Mouse (Mus musculus) limb, embryonic 10.5 days (tissue): ENCODE results near the gene Ctrc. TPM values are rescaled to one million over a fixed set of nuclear protein-coding genes. Genes with fewer than 3 reads are reported as not detected.
A peak's percentile ranks its signal among the peaks of the same experiment; 100 is the strongest.

Experiments used
- DNase-seq: peaks from one replicate; pipeline ENCODE4 v3.0.0-alpha.2; 2017; ENCODE audit warnings: low spot score
- H3K27ac ChIP-seq: fragments of 300-500 bp; sonication (generic); 2 replicates; pipeline ENCODE4 v1.5.1; 2016; ENCODE audit warnings: mild to moderate bottlenecking
- H3K27me3 ChIP-seq: fragments of 300-500 bp; sonication (generic); 2 replicates; pipeline ENCODE4 v1.6.1; 2016; ENCODE audit warnings: low read depth, mild to moderate bottlenecking; ENCODE audit not compliant: poor library complexity, severe bottlenecking
- H3K36me3 ChIP-seq: fragments of 300-500 bp; sonication (generic); 2 replicates; pipeline ENCODE4 v1.6.1; 2016; ENCODE audit warnings: mild to moderate bottlenecking, moderate library complexity
- H3K4me1 ChIP-seq: fragments of 300-500 bp; sonication (generic); 2 replicates; pipeline ENCODE4 v1.6.1; 2016
- H3K4me3 ChIP-seq: fragments of 300-500 bp; sonication (generic); 2 replicates; pipeline ENCODE4 v1.5.1; 2016; ENCODE audit warnings: mild to moderate bottlenecking, moderate library complexity
- H3K9me3 ChIP-seq: fragments of 300-500 bp; sonication (generic); replicated peaks from 2 replicates; pipeline ENCODE4 v1.6.1; 2016; ENCODE audit warnings: mild to moderate bottlenecking
- WGBS: fragments of 180-500 bp; shearing (Covaris S2); methylation state at CpG from one replicate; pipeline ENCODE4 v1.1.7; 2016; 5-methylcytosine and 5-hydroxymethylcytosine counted together
- polyA plus RNA-seq: library from polyadenylated mRNA; unstranded; fragments of >200 nt; fragmentation: Nextera tagmentation; extraction: Ambion mirVana; gene quantifications from 2 replicates; pipeline ENCODE4 v1.2.1, GENCODE M21; 2016

Ctrc gene
- polyA plus RNA-seq, 1 experiment from 2014 or later: not detected

- DNase-seq: no peak
- Histone ChIP-seq H3K4me3 (no peak overlapping the region), H3K9me3 (no peaks in the 10 kb centered on the region), H3K27ac (no peak overlapping the region), H3K27me3 (no peaks in the 10 kb centered on the region), H3K4me1 (peaks cover 17% of the 10 kb centered on the region), H3K36me3 (peaks cover 11% of the 10 kb centered on the region)
- WGBS: 93% methylated on average over 8 of the region's 8 CpGs
These were observed 18.3 kb upstream of the Ctrc start for GRCm38 (mm10) chr4:141864506-141864905.

- no peak for DNase-seq
- H3K27ac ChIP-seq: no peak overlapping the region
- no peaks in the 10 kb centered on the region for H3K27me3 ChIP-seq
- 92% methylated on average over 7 of the region's 7 CpGs for WGBS
- no peaks in the 10 kb centered on the region for H3K9me3 ChIP-seq
- H3K4me3 ChIP-seq: no peak overlapping the region
- peaks cover 17% of the 10 kb centered on the region for H3K4me1 ChIP-seq
- H3K36me3 ChIP-seq: peaks cover 16% of the 10 kb centered on the region
These were observed 17.6 kb upstream of the Ctrc start for GRCm38 (mm10) chr4:141863726-141864280.

- Histone ChIP-seq H3K9me3 (no peaks in the 10 kb centered on the region), H3K36me3 (peaks cover 19% of the 10 kb centered on the region), H3K4me3 (no peak overlapping the region), H3K4me1 (peaks cover 17% of the 10 kb centered on the region), H3K27ac (no peak overlapping the region), H3K27me3 (no peaks in the 10 kb centered on the region)
- no peak for DNase-seq
- WGBS: 80% methylated on average over 5 of the region's 5 CpGs
These were observed 16.7 kb upstream of the Ctrc start for GRCm38 (mm10) chr4:141862867-141863266.

GRCm38 (mm10) chr4:141861591-141862295 lies 15.6 kb upstream of the Ctrc start:
- DNase-seq: no peak
- Histone ChIP-seq H3K4me3 (no peak overlapping the region), H3K27me3 (no peaks in the 10 kb centered on the region), H3K4me1 (peaks cover 10% of the 10 kb centered on the region), H3K9me3 (no peaks in the 10 kb centered on the region), H3K36me3 (peaks cover 19% of the 10 kb centered on the region), H3K27ac (no peak overlapping the region; the same call in 1 of the 2 replicates)
- 89% methylated on average over 17 of the region's 17 CpGs for WGBS

- DNase-seq: no peak
- Histone ChIP-seq H3K4me1 (peaks cover 10% of the 10 kb centered on the region; the same call in 1 of the 2 replicates), H3K27ac (0 out of 2 replicates have a peak overlapping the region, but pooled peaks have one; percentile 7), H3K9me3 (no peaks in the 10 kb centered on the region), H3K36me3 (peaks cover 19% of the 10 kb centered on the region), H3K4me3 (no peak overlapping the region), H3K27me3 (no peaks in the 10 kb centered on the region)
- WGBS: 60% methylated on average over 19 of the region's 19 CpGs
These were observed 14.2 kb upstream of the Ctrc start for GRCm38 (mm10) chr4:141860246-141860841.

GRCm38 (mm10) chr4:141859351-141859750 lies 13.2 kb upstream of the Ctrc start:
- H3K36me3 ChIP-seq: peaks cover 16% of the 10 kb centered on the region
- H3K4me1 ChIP-seq: peaks cover 10% of the 10 kb centered on the region; the same call in 1 of the 2 replicates
- H3K4me3 ChIP-seq: no peak overlapping the region
- no peaks in the 10 kb centered on the region for H3K27me3 ChIP-seq
- 92% methylated on average over 14 of the region's 14 CpGs for WGBS
- H3K9me3 ChIP-seq: no peaks in the 10 kb centered on the region
- no peak for DNase-seq
- no peak overlapping the region for H3K27ac ChIP-seq

- H3K4me1 ChIP-seq: peaks cover 10% of the 10 kb centered on the region; the same call in 1 of the 2 replicates
- WGBS: 94% methylated on average over 20 of the region's 20 CpGs
- no peak overlapping the region for H3K27ac ChIP-seq
- no peaks in the 10 kb centered on the region for H3K27me3 ChIP-seq
- H3K4me3 ChIP-seq: no peak overlapping the region
- DNase-seq: no peak
- H3K36me3 ChIP-seq: peaks cover 16% of the 10 kb centered on the region
- H3K9me3 ChIP-seq: no peaks in the 10 kb centered on the region
These were observed 12.3 kb upstream of the Ctrc start for GRCm38 (mm10) chr4:141858501-141858900.

GRCm38 (mm10) chr4:141857422-141857930 lies 11.3 kb upstream of the Ctrc start:
- H3K9me3 ChIP-seq: no peaks in the 10 kb centered on the region
- 0 out of 2 replicates have a peak, but pooled peaks cover 5% of the 10 kb centered on the region for H3K4me1 ChIP-seq
- H3K36me3 ChIP-seq: peaks cover 16% of the 10 kb centered on the region
- peak; percentile 91 for DNase-seq
- no peak overlapping the region for H3K27ac ChIP-seq
- 20% methylated on average over 10 of the region's 10 CpGs for WGBS
- H3K4me3 ChIP-seq: no peak overlapping the region; the same call in 1 of the 2 replicates
- no peaks in the 10 kb centered on the region for H3K27me3 ChIP-seq

- Histone ChIP-seq H3K27ac (no peak overlapping the region), H3K9me3 (no peaks in the 10 kb centered on the region), H3K4me3 (no peak overlapping the region), H3K27me3 (no peaks in the 10 kb centered on the region), H3K4me1 (no peaks in the 10 kb centered on the region), H3K36me3 (no peaks in the 10 kb centered on the region)
- WGBS: 84% methylated on average over 9 of the region's 9 CpGs
- DNase-seq: peak; percentile 74
These were observed 7.3 kb upstream of the Ctrc start for GRCm38 (mm10) chr4:141853437-141853836.

GRCm38 (mm10) chr4:141834536-141835095 lies 11.5 kb downstream of the Ctrc start:
- no peaks in the 10 kb centered on the region for H3K36me3 ChIP-seq
- H3K4me3 ChIP-seq: no peak overlapping the region
- 72% methylated on average over 5 of the region's 5 CpGs for WGBS
- H3K27me3 ChIP-seq: no peaks in the 10 kb centered on the region
- H3K4me1 ChIP-seq: 0 out of 2 replicates have a peak, but pooled peaks cover 5% of the 10 kb centered on the region
- H3K27ac ChIP-seq: no peak overlapping the region
- no peaks in the 10 kb centered on the region for H3K9me3 ChIP-seq
- no peak for DNase-seq

GRCm38 (mm10) chr4:141833911-141834310 lies 12.2 kb downstream of the Ctrc start:
- Histone ChIP-seq H3K27ac (no peak overlapping the region), H3K9me3 (no peaks in the 10 kb centered on the region), H3K4me1 (0 out of 2 replicates have a peak, but pooled peaks cover 5% of the 10 kb centered on the region), H3K36me3 (no peaks in the 10 kb centered on the region), H3K4me3 (no peak overlapping the region), H3K27me3 (no peaks in the 10 kb centered on the region)
- WGBS: 58% methylated on average over 1 of the region's 1 CpGs
- DNase-seq: no peak

GRCm38 (mm10) chr4:141831361-141831760 lies 14.8 kb downstream of the Ctrc start:
- 0 out of 2 replicates have a peak, but pooled peaks cover 5% of the 10 kb centered on the region for H3K4me1 ChIP-seq
- no peaks in the 10 kb centered on the region for H3K36me3 ChIP-seq
- 81% methylated on average over 7 of the region's 7 CpGs for WGBS
- H3K27ac ChIP-seq: no peak overlapping the region
- DNase-seq: no peak
- no peaks in the 10 kb centered on the region for H3K9me3 ChIP-seq
- H3K27me3 ChIP-seq: no peaks in the 10 kb centered on the region
- no peak overlapping the region for H3K4me3 ChIP-seq
